22 mouse cellular contexts compared by ENCODE assay signal in the genomic region with DNA sequence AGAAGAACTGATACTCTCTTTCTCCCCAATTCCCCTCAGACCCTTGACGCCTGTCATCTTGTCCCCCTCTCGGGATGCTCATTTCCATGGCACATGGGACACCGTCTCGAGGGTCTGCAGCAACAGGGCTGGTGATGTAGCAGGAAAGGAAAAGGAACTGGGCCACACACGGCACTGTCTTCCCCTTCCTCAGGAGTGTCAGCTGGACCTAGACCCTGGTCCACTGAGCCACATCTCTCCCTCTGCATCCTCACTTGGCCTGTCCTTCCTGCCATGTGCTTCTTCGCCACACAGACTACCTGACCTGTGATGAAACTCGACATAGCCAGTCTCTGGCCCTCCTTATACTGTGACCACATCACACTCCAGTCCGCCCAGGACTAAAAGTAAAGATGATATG. TPM values are rescaled to one million over a fixed set of nuclear protein-coding genes. Genes with fewer than 3 reads are reported as not detected.
DNase-seq lines count a peak whose midpoint lies in the region; ATAC-seq lines count a peak whose summit lies in the region.
"Had no signal": no experiment of that assay in that cellular context is flagged by ENCODE, and none has a peak within 500 bp of the region (broad histone marks: within the 10 kb centered on the region; RNA-seq: fewer than 3 reads in every experiment).

No protein-coding gene starts in this region.

- H3K36me3 ChIP-seq in heart, embryonic 11.5 days (ENCODE audit: control insufficient read depth, insufficient read depth, low read length) = no peaks in the 10 kb centered on the region
- no peaks in the 10 kb centered on the region for H3K36me3 ChIP-seq in kidney, embryonic 14.5 days (ENCODE audit: control insufficient read depth, insufficient read depth, low read length)
- H3K36me3 ChIP-seq in midbrain, embryonic 11.5 days (ENCODE audit: control insufficient read depth, insufficient read depth, low read length) = no peaks in the 10 kb centered on the region
- no peaks in the 10 kb centered on the region for H3K36me3 ChIP-seq in midbrain, embryonic 15.5 days (replicated peaks)
- H3K36me3 ChIP-seq in heart, embryonic 16.5 days (ENCODE audit: control insufficient read depth, insufficient read depth) = no peaks in the 10 kb centered on the region
- H3K36me3 ChIP-seq: embryonic facial prominence, embryonic 15.5 days; G1E; limb, embryonic 13.5 days; liver, embryonic 12.5 days had no signal

- intact Hi-C loops in heart, postnatal 14 days (cut with DNase I) = no loop called here

- 74% methylated on average over 8 of the region's 8 CpGs for WGBS in heart, embryonic 11.5 days (ENCODE audit: insufficient replicate concordance)
- 94% methylated on average over 8 of the region's 8 CpGs for WGBS in kidney, embryonic 14.5 days
- 92% methylated on average over 8 of the region's 8 CpGs for WGBS in midbrain, embryonic 11.5 days
- 90% methylated on average over 8 of the region's 8 CpGs for WGBS in midbrain, embryonic 15.5 days
- WGBS in heart, embryonic 16.5 days = 79% methylated on average over 8 of the region's 8 CpGs

- no peak overlapping the region for H3K9ac ChIP-seq in heart, embryonic 11.5 days (ENCODE audit: low read depth, low read length)
- no peak overlapping the region for H3K9ac ChIP-seq in kidney, embryonic 14.5 days (ENCODE audit: low read depth, low read length)
- no peak overlapping the region for H3K9ac ChIP-seq in midbrain, embryonic 11.5 days (ENCODE audit: low read length)
- no peak overlapping the region for H3K9ac ChIP-seq in midbrain, embryonic 15.5 days
- H3K9ac ChIP-seq in heart, embryonic 16.5 days (ENCODE audit: low read length) = no peak overlapping the region
- H3K9ac ChIP-seq: embryonic facial prominence, embryonic 15.5 days; limb, embryonic 13.5 days; liver, embryonic 12.5 days had no signal

- H3K4me1 ChIP-seq in heart, embryonic 11.5 days (ENCODE audit: control insufficient read depth, insufficient read depth, low read length) = peaks cover 53% of the 10 kb centered on the region
- H3K4me1 ChIP-seq in kidney, embryonic 14.5 days (ENCODE audit: control insufficient read depth, insufficient read depth, low read length) = 0 out of 2 replicates have a peak, but pooled peaks cover 7% of the 10 kb centered on the region
- no peaks in the 10 kb centered on the region for H3K4me1 ChIP-seq in midbrain, embryonic 11.5 days (ENCODE audit: control insufficient read depth, insufficient read depth, low read length)
- H3K4me1 ChIP-seq in midbrain, embryonic 15.5 days = no peaks in the 10 kb centered on the region
- H3K4me1 ChIP-seq in heart, embryonic 16.5 days (ENCODE audit: control insufficient read depth, insufficient read depth, low read length) = peaks cover 61% of the 10 kb centered on the region
- H3K4me1 ChIP-seq: liver, embryonic 12.5 days had no signal

- H3K9me3 ChIP-seq in heart, embryonic 11.5 days (replicated peaks; ENCODE audit: control insufficient read depth, low read length) = no peaks in the 10 kb centered on the region
- no peaks in the 10 kb centered on the region for H3K9me3 ChIP-seq in kidney, embryonic 14.5 days (ENCODE audit: control insufficient read depth, low read length)
- H3K9me3 ChIP-seq in midbrain, embryonic 11.5 days (ENCODE audit: control insufficient read depth, low read length) = no peaks in the 10 kb centered on the region
- H3K9me3 ChIP-seq in midbrain, embryonic 15.5 days = no peaks in the 10 kb centered on the region
- H3K9me3 ChIP-seq in heart, embryonic 16.5 days (replicated peaks; ENCODE audit: control insufficient read depth, low read length) = no peaks in the 10 kb centered on the region
- H3K9me3 ChIP-seq: embryonic facial prominence, embryonic 15.5 days; G1E; limb, embryonic 13.5 days; liver, embryonic 12.5 days had no signal

- H3K4me2 ChIP-seq in heart, embryonic 11.5 days = no peak overlapping the region
- no peak overlapping the region for H3K4me2 ChIP-seq in kidney, embryonic 14.5 days (replicated peaks; ENCODE audit: low read depth, low read length)
- H3K4me2 ChIP-seq in midbrain, embryonic 11.5 days = no peak overlapping the region
- no peak overlapping the region for H3K4me2 ChIP-seq in midbrain, embryonic 15.5 days
- H3K4me2 ChIP-seq in heart, embryonic 16.5 days (ENCODE audit: low read depth, low read length) = no peak overlapping the region
- H3K4me2 ChIP-seq: embryonic facial prominence, embryonic 15.5 days; limb, embryonic 13.5 days; liver, embryonic 12.5 days had no signal

- no peaks in the 10 kb centered on the region for H3K27me3 ChIP-seq in heart, embryonic 11.5 days (ENCODE audit: control insufficient read depth, insufficient read depth, low read length)
- H3K27me3 ChIP-seq in kidney, embryonic 14.5 days (ENCODE audit: control insufficient read depth, insufficient read depth, low read length) = no peaks in the 10 kb centered on the region
- H3K27me3 ChIP-seq in midbrain, embryonic 11.5 days (ENCODE audit: control insufficient read depth, insufficient read depth, low read length) = no peaks in the 10 kb centered on the region
- H3K27me3 ChIP-seq in midbrain, embryonic 15.5 days (replicated peaks) = no peaks in the 10 kb centered on the region
- no peaks in the 10 kb centered on the region for H3K27me3 ChIP-seq in heart, embryonic 16.5 days (ENCODE audit: control insufficient read depth, insufficient read depth, low read length)
- H3K27me3 ChIP-seq: CH12.LX; embryonic facial prominence, embryonic 15.5 days; limb, embryonic 13.5 days; liver, embryonic 12.5 days; Patski had no signal

- peak overlapping the region; percentile 88 for H3K27ac ChIP-seq in heart, embryonic 11.5 days (ENCODE audit: low read depth, low read length)
- no peak overlapping the region for H3K27ac ChIP-seq in kidney, embryonic 14.5 days (ENCODE audit: low read depth, low read length)
- H3K27ac ChIP-seq in midbrain, embryonic 11.5 days (ENCODE audit: low read depth, low read length) = no peak overlapping the region
- no peak overlapping the region for H3K27ac ChIP-seq in midbrain, embryonic 15.5 days
- H3K27ac ChIP-seq in heart, embryonic 16.5 days (ENCODE audit: low read length) = peak overlapping the region; percentile 75
- H3K27ac ChIP-seq: embryonic facial prominence, embryonic 15.5 days; limb, embryonic 13.5 days; liver, embryonic 12.5 days had no signal

- no peak overlapping the region for H3K4me3 ChIP-seq in heart, embryonic 11.5 days (ENCODE audit: low read depth, low read length)
- no peak overlapping the region for H3K4me3 ChIP-seq in kidney, embryonic 14.5 days (ENCODE audit: low read length)
- H3K4me3 ChIP-seq in midbrain, embryonic 11.5 days (ENCODE audit: low read depth, low read length) = no peak overlapping the region
- no peak overlapping the region for H3K4me3 ChIP-seq in midbrain, embryonic 15.5 days
- H3K4me3 ChIP-seq in heart, embryonic 16.5 days (ENCODE audit: low read length) = no peak overlapping the region
- H3K4me3 ChIP-seq: embryonic facial prominence, embryonic 15.5 days; limb, embryonic 13.5 days; liver, embryonic 12.5 days had no signal

- no peak for ATAC-seq in heart, embryonic 11.5 days (replicated peaks; ENCODE audit: insufficient number of reproducible peaks, low FRiP score, low TSS enrichment)
- 0 out of 2 replicates have a peak, but pooled peaks have one; percentile 9 for ATAC-seq in kidney, embryonic 14.5 days (ENCODE audit: low FRiP score, low TSS enrichment)
- no peak for ATAC-seq in midbrain, embryonic 11.5 days (ENCODE audit: low FRiP score)
- ATAC-seq in midbrain, embryonic 15.5 days (replicated peaks) = no peak
- ATAC-seq in heart, embryonic 16.5 days (replicated peaks; ENCODE audit: extremely low read depth, insufficient read depth, low FRiP score) = no peak
- ATAC-seq: forebrain, embryonic 14.5 days; hindbrain, embryonic 16.5 days; intestine, embryonic 16.5 days; liver, embryonic 12.5 days had no signal

- DNase-seq in heart, postnatal 14 days = no peak
- no peak for DNase-seq in kidney, postnatal 4 days
- peak; percentile 62 for DNase-seq in midbrain, embryonic 11.5 days (ENCODE audit: low spot score, missing footprints)
- no peak for DNase-seq in ovary, adult 18-20 months (ENCODE audit: low spot score)
- DNase-seq: adrenal gland, postnatal 36 days; B cell, adult 2 months; cerebellum, adult 9-10 months; gastrocnemius, postnatal 10 days; layer of hippocampus, postnatal 36 days had no signal

RNA-seq across cellular contexts. Expression of gene Crybg3, which starts 13.9 kb away (rescaled TPM):
- polyA plus RNA-seq in heart, embryonic 11.5 days (2014; fragmentation: Nextera tagmentation; extraction: Ambion mirVana) = 19.7 and 19.8 TPM in 2 replicates
- total RNA-seq in heart, postnatal 14 days (2021) = 10 to 100 TPM; 64.1 to 67.2 TPM
- 11.8 and 12.7 TPM in 2 replicates for polyA plus RNA-seq in kidney, embryonic 14.5 days (2014; fragmentation: Nextera tagmentation; extraction: Ambion mirVana)
- 6.2 and 6.5 TPM in 2 replicates for polyA plus RNA-seq in midbrain, embryonic 11.5 days (2014; fragmentation: Nextera tagmentation; extraction: Ambion mirVana)
- polyA plus RNA-seq in midbrain, embryonic 15.5 days (2015; fragmentation: Nextera tagmentation; extraction: Ambion mirVana) = 2.5 and 3.0 TPM in 2 replicates
- polyA plus RNA-seq in heart, embryonic 16.5 days (2015; fragmentation: Nextera tagmentation; extraction: Ambion mirVana) = 11.2 and 12.6 TPM in 2 replicates

RNA-seq across cellular contexts. Expression of gene Arl6, which starts 52.3 kb away (rescaled TPM):
- 20.8 and 24.6 TPM in 2 replicates for polyA plus RNA-seq in heart, embryonic 11.5 days (2014; fragmentation: Nextera tagmentation; extraction: Ambion mirVana)
- total RNA-seq in heart, postnatal 14 days (2021) = 1 to 10 TPM; 4.9 to 6.3 TPM
- polyA plus RNA-seq in kidney, embryonic 14.5 days (2014; fragmentation: Nextera tagmentation; extraction: Ambion mirVana) = 42.0 and 44.2 TPM in 2 replicates
- polyA plus RNA-seq in midbrain, embryonic 11.5 days (2014; fragmentation: Nextera tagmentation; extraction: Ambion mirVana) = 56.7 and 62.0 TPM in 2 replicates
- polyA plus RNA-seq in midbrain, embryonic 15.5 days (2015; fragmentation: Nextera tagmentation; extraction: Ambion mirVana) = 48.8 and 51.2 TPM in 2 replicates
- 22.9 and 24.8 TPM in 2 replicates for polyA plus RNA-seq in heart, embryonic 16.5 days (2015; fragmentation: Nextera tagmentation; extraction: Ambion mirVana)

Comparison
In these comparisons a context has a peak if more than half of its experiments do, and no peak if none do; other contexts are left out.
1. H3K27ac ChIP-seq: peak in heart, embryonic 11.5 days (single experiment) and heart, embryonic 16.5 days (single experiment); none in kidney, embryonic 14.5 days (single experiment), midbrain, embryonic 11.5 days (single experiment) and midbrain, embryonic 15.5 days (single experiment).